Mouse (Mus musculus) midbrain, postnatal 0 days (tissue): Measurements from ENCODE around the gene Nol4l. TPM values are rescaled to one million over a fixed set of nuclear protein-coding genes. Genes with fewer than 3 reads are reported as not detected.

Experiments used
- ATAC-seq: fragments of 200-750 bp; cut with Nextera tagmentation; 2 replicates; pipeline ENCODE4 v1.8.0; 2017; ENCODE audit warnings: moderate number of reproducible peaks, mild to moderate bottlenecking, moderate TSS enrichment, moderate library complexity; ENCODE audit not compliant: low FRiP score
- DNase-seq: peaks from one replicate; pipeline ENCODE4 v3.0.0-alpha.2; 2015; ENCODE audit warnings: low spot score
- H3K27ac ChIP-seq: fragments of 300-500 bp; sonication (generic); 2 replicates; pipeline ENCODE4 v1.5.1; 2014; ENCODE audit warnings: low read depth, mild to moderate bottlenecking, low read length, mixed read lengths
- H3K27me3 ChIP-seq: fragments of 300-500 bp; sonication (generic); 2 replicates; pipeline ENCODE4 v1.6.1; 2014; ENCODE audit warnings: low read length, control low read depth, mixed read lengths; ENCODE audit not compliant: insufficient read depth
- H3K36me3 ChIP-seq: fragments of 300-500 bp; sonication (generic); 2 replicates; pipeline ENCODE4 v1.6.1; 2014; ENCODE audit warnings: low read length, control low read depth, mixed read lengths; ENCODE audit not compliant: insufficient read depth
- H3K4me1 ChIP-seq: fragments of 300-500 bp; sonication (generic); 2 replicates; pipeline ENCODE4 v1.6.1; 2014; ENCODE audit warnings: mild to moderate bottlenecking, control low read depth, antibody characterized with exemption, low read length, mixed read lengths; ENCODE audit not compliant: insufficient read depth
- H3K4me2 ChIP-seq: fragments of 300-500 bp; sonication (generic); 2 replicates; pipeline ENCODE4 v1.6.1; 2014; ENCODE audit warnings: low read depth, mild to moderate bottlenecking, low read length, mixed read lengths; ENCODE audit not compliant: poor library complexity, severe bottlenecking
- H3K4me3 ChIP-seq: fragments of 300-500 bp; sonication (generic); 2 replicates; pipeline ENCODE4 v1.5.1; 2014; ENCODE audit warnings: low read depth, mild to moderate bottlenecking, low read length, moderate library complexity
- H3K9ac ChIP-seq: fragments of 300-500 bp; sonication (generic); replicated peaks from 2 replicates; pipeline ENCODE4 v1.6.1; 2014; ENCODE audit warnings: mild to moderate bottlenecking, low read length, moderate library complexity, mixed read lengths; ENCODE audit not compliant: poor library complexity, severe bottlenecking
- H3K9me3 ChIP-seq: fragments of 300-500 bp; sonication (generic); 2 replicates; pipeline ENCODE4 v1.6.1; 2016; ENCODE audit warnings: low read length, control low read depth
- CTCF ChIP-seq: IDR thresholded peaks from 2 replicates; pipeline ENCODE4 v1.5.1; 2016; ENCODE audit warnings: antibody characterized with exemption, mild to moderate bottlenecking
- WGBS: fragments of 180-500 bp; shearing (Covaris S2); extraction: QIAGEN DNeasy Blood & Tissue Kit; methylation state at CpG from one replicate; pipeline ENCODE4 v1.1.7; 2014; 5-methylcytosine and 5-hydroxymethylcytosine counted together
- polyA plus RNA-seq: library from polyadenylated mRNA; unstranded; fragments of >200 nt; fragmentation: Nextera tagmentation; extraction: Ambion mirVana; gene quantifications from 2 replicates; pipeline ENCODE4 v1.2.1, GENCODE M21; 2015
- total RNA-seq: library from RNA; depleted of rRNA; stranded (reverse); fragments of >200 nt; gene quantifications from 2 replicates; pipeline ENCODE4 v1.2.3, GENCODE M21; 2014

Gene Nol4l
- total and polyA plus RNA-seq, 2 experiments from 2014 or later: 26.4 to 97.7 TPM

GRCm38 (mm10) chr2:153494293-153494811 is 35.4 kb downstream of the Nol4l start:
- DNase-seq (peak; percentile 45), ATAC-seq (no peak)
- Histone ChIP-seq H3K4me2 (no peak overlapping the region), H3K9ac (0 out of 2 replicates have a peak overlapping the region, but pooled peaks have one; percentile 24), H3K27me3 (no peaks in the 10 kb centered on the region), H3K4me3 (no peak overlapping the region), H3K4me1 (peaks cover 37% of the 10 kb centered on the region), H3K36me3 (no peaks in the 10 kb centered on the region), H3K27ac (peak overlapping the region; percentile 97; the same call in 1 of the 2 replicates), H3K9me3 (no peaks in the 10 kb centered on the region)
- 23% methylated on average over 9 of the region's 9 CpGs for WGBS
- no peak for TF ChIP-seq CTCF

- no peak overlapping the region for H3K4me3 ChIP-seq
- ATAC-seq: no peak
- H3K9ac ChIP-seq: 0 out of 2 replicates have a peak overlapping the region, but pooled peaks have one; percentile 86
- H3K4me2 ChIP-seq: 0 out of 2 replicates have a peak overlapping the region, but pooled peaks have one; percentile 1
- H3K36me3 ChIP-seq: no peaks in the 10 kb centered on the region
- no peaks in the 10 kb centered on the region for H3K9me3 ChIP-seq
- H3K27me3 ChIP-seq: no peaks in the 10 kb centered on the region
- H3K4me1 ChIP-seq: peaks cover 37% of the 10 kb centered on the region
- no peak for TF ChIP-seq CTCF
- DNase-seq: no peak
- peak overlapping the region; percentile 97 for H3K27ac ChIP-seq
- 26% methylated on average over 6 of the region's 6 CpGs for WGBS
Observed at GRCm38 (mm10) chr2:153493781-153494292, 35.9 kb downstream of the Nol4l start.

GRCm38 (mm10) chr2:153493393-153493731 is 36.4 kb downstream of the Nol4l start:
- H3K27me3 ChIP-seq: no peaks in the 10 kb centered on the region
- DNase-seq (no peak), ATAC-seq (no peak)
- peak overlapping the region; percentile 98 for H3K4me2 ChIP-seq
- H3K27ac ChIP-seq: peak overlapping the region; percentile 97
- no peaks in the 10 kb centered on the region for H3K36me3 ChIP-seq
- peak overlapping the region; percentile 56; the same call in 1 of the 2 replicates for H3K4me3 ChIP-seq
- peak overlapping the region; percentile 86 for H3K9ac ChIP-seq
- H3K9me3 ChIP-seq: no peaks in the 10 kb centered on the region
- 13% methylated on average over 2 of the region's 2 CpGs for WGBS
- peaks cover 37% of the 10 kb centered on the region for H3K4me1 ChIP-seq
- TF ChIP-seq CTCF: no peak

DNA sequence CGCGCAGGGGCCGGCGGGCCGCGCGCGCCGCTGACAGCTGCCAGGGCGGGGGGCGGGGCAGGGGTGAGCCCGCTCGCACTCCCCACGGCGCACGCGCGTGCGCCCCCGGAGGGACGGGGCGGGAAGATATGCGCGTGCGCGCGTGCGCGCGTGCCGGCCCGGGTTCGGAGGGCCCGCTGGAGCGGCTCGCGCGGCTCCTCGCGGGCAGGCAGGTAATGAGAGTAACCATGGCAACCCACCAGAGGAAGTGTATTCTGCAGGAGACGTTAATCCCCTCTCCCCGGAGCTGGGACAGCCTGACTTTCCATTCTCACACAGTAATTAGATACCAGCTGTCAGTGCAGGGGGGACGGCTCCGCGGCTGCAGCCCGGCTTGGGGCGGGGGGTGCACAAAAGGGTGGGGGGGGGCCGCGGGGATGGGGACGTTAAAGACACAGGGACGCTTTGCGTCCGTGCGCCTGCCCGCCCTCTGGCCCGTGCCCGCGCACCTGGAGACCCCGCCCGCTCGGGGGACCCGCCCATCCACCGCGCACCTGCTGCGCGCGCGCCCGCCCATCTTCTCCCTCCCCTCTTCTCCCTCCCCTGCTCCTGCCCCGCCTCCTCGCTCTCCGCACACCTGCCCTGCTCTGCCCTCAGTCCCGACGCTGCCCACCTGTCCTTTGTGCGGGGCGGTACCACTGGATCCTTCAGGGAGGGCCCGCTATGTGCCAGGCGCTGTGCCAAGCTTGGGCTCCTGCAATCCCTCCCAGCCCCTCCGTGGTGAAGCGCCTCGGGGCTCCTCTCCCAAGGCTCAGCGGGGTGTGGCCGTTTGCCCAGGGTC is 37.0 kb downstream of the Nol4l start, which contains the start of gene 4930404H24Rik:
4930404H24Rik (plus strand) TSS at position 218 of the 820 bp plus-strand sequence.
- peaks cover 37% of the 10 kb centered on the region for H3K4me1 ChIP-seq
- peak; percentile 89 for ATAC-seq

GRCm38 (mm10) chr2:153492179-153492517 is 37.6 kb downstream of the Nol4l start:
- peak overlapping the region; percentile 98 for H3K4me2 ChIP-seq
- ATAC-seq (peak; percentile 36; the same call in 1 of the 2 replicates), DNase-seq (peak; percentile 57)
- H3K36me3 ChIP-seq: no peaks in the 10 kb centered on the region
- H3K4me1 ChIP-seq: peaks cover 34% of the 10 kb centered on the region
- H3K27ac ChIP-seq: peak overlapping the region; percentile 97
- peak overlapping the region; percentile 86 for H3K9ac ChIP-seq
- no peaks in the 10 kb centered on the region for H3K9me3 ChIP-seq
- peak overlapping the region; percentile 56 for H3K4me3 ChIP-seq
- H3K27me3 ChIP-seq: no peaks in the 10 kb centered on the region
- 0% methylated on average over 24 of the region's 24 CpGs for WGBS
- no peak for TF ChIP-seq CTCF

More for the DNA sequence above, 37.0 kb downstream of the Nol4l start, which contains the start of gene 4930404H24Rik:
- DNase-seq: peak; percentile 94
- Histone ChIP-seq H3K27ac (peak within 1 kb of the TSS; percentile 97), H3K4me3 (peak within 1 kb of the TSS; percentile 56), H3K36me3 (no peaks in the 10 kb centered on the region), H3K9ac (peak within 1 kb of the TSS; percentile 86), H3K27me3 (no peaks in the 10 kb centered on the region), H3K9me3 (no peaks in the 10 kb centered on the region), H3K4me2 (peak within 1 kb of the TSS; percentile 98)
- under 1% methylated on average over 64 of the region's 83 CpGs for WGBS
- no peak for TF ChIP-seq CTCF
